19 mouse cellular contexts compared by ENCODE assay signal in the genomic region with DNA sequence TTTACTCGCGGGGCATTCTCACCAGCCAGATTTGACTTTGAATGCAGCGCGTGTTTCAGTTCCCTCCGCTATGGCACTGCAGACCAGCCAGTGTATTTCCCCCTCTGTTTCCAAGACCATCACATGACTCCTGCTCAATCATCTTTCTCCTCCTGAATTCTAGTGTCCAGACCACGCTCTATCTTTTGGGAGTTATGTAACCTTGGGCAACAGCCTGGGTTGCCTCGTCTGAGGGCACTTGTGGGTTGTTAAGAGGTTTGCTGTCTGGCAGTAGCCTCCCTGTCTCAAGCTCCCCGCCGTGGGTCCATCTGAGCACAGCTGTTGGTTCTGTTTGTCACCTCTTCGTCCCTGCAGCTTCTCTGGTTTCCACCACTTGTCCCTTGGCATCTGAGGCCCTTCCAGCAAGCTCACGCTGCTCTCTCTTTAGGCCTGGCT.
DNase-seq lines count a peak whose midpoint lies in the region; ATAC-seq and TF ChIP-seq lines count a peak whose summit lies in the region.
"Had no signal": no experiment of that assay in that cellular context is flagged by ENCODE, and none has a peak within 500 bp of the region (broad histone marks: within the 10 kb centered on the region; RNA-seq: fewer than 3 reads in every experiment).

No protein-coding gene starts in this region.

- H3K27ac ChIP-seq in liver, embryonic 12.5 days = peak overlapping the region; percentile 24; the same call in 1 of the 2 replicates
- H3K27ac ChIP-seq in liver, embryonic 11.5 days (ENCODE audit: low read depth, low read length) = no peak overlapping the region
- 0 out of 2 replicates have a peak overlapping the region, but pooled peaks have one; percentile 37 for H3K27ac ChIP-seq in lung, embryonic 14.5 days (ENCODE audit: low read depth)
- no peak overlapping the region for H3K27ac ChIP-seq in hindbrain, embryonic 13.5 days
- H3K27ac ChIP-seq: limb, embryonic 15.5 days; neural tube, embryonic 12.5 days had no signal

- H3K4me2 ChIP-seq in liver, embryonic 12.5 days = no peak overlapping the region
- H3K4me2 ChIP-seq in liver, embryonic 11.5 days = no peak overlapping the region
- no peak overlapping the region for H3K4me2 ChIP-seq in lung, embryonic 14.5 days
- no peak overlapping the region for H3K4me2 ChIP-seq in myocyte (ENCODE audit: low read depth)
- no peak overlapping the region for H3K4me2 ChIP-seq in hindbrain, embryonic 13.5 days
- H3K4me2 ChIP-seq: limb, embryonic 15.5 days; neural tube, embryonic 12.5 days had no signal

- H3ac ChIP-seq in myocyte (ENCODE audit: control insufficient read depth, insufficient read length) = no peak overlapping the region

- H3K4me1 ChIP-seq in liver, embryonic 12.5 days = peaks cover 63% of the 10 kb centered on the region
- peaks cover 25% of the 10 kb centered on the region for H3K4me1 ChIP-seq in liver, embryonic 11.5 days (replicated peaks; ENCODE audit: control insufficient read depth, insufficient read depth, low read length)
- H3K4me1 ChIP-seq in lung, embryonic 14.5 days (ENCODE audit: insufficient read depth) = peaks cover 11% of the 10 kb centered on the region
- H3K4me1 ChIP-seq in hindbrain, embryonic 13.5 days (replicated peaks) = peaks cover 18% of the 10 kb centered on the region; the same call in 1 of the 2 replicates

- no peak for ATAC-seq in liver, embryonic 12.5 days
- ATAC-seq in liver, embryonic 11.5 days (replicated peaks; ENCODE audit: low FRiP score) = no peak
- ATAC-seq in lung, embryonic 14.5 days (ENCODE audit: insufficient read depth) = no peak
- no peak for ATAC-seq in hindbrain, embryonic 13.5 days (ENCODE audit: low FRiP score)
- ATAC-seq: forebrain, postnatal 0 days had no signal

- DNase-seq in liver, embryonic 11.5 days (ENCODE audit: low spot score) = no peak
- DNase-seq in gastrocnemius, postnatal 14 days = peak; percentile 52
- no peak for DNase-seq in lung, embryonic 14.5 days
- no peak for DNase-seq in neural tube, embryonic 10.5 days (ENCODE audit: extremely low spot score, low spot score)
- DNase-seq in right cerebral cortex, postnatal 25 days = no peak
- DNase-seq: adrenal gland, adult 8-10 months; cerebellum, adult 11 months; cerebellum, postnatal 14 days; forebrain, postnatal 0 days; kidney, adult 8-10 months; kidney, postnatal 36 days; layer of hippocampus, adult 9-11 months; thymus, postnatal 4 days had no signal

- H3K79me2 ChIP-seq in myocyte (ENCODE audit: control insufficient read depth, insufficient read depth) = no peaks in the 10 kb centered on the region

- no peaks in the 10 kb centered on the region for H3K9me3 ChIP-seq in liver, embryonic 12.5 days (replicated peaks)
- H3K9me3 ChIP-seq in liver, embryonic 11.5 days (ENCODE audit: control insufficient read depth, low read length) = no peaks in the 10 kb centered on the region
- no peaks in the 10 kb centered on the region for H3K9me3 ChIP-seq in lung, embryonic 14.5 days (ENCODE audit: low read depth, low read length)
- no peaks in the 10 kb centered on the region for H3K9me3 ChIP-seq in hindbrain, embryonic 13.5 days
- H3K9me3 ChIP-seq: limb, embryonic 15.5 days; megakaryocyte, embryonic 14.5 days; neural tube, embryonic 12.5 days had no signal

- no peak for TF ChIP-seq POLR2A in myocyte (IDR thresholded peaks at IDR 0.05; ENCODE audit: insufficient read length, low read depth)

- H3K36me3 ChIP-seq in liver, embryonic 12.5 days = no peaks in the 10 kb centered on the region
- no peaks in the 10 kb centered on the region for H3K36me3 ChIP-seq in liver, embryonic 11.5 days (ENCODE audit: control insufficient read depth, insufficient read depth, low read length)
- H3K36me3 ChIP-seq in lung, embryonic 14.5 days (ENCODE audit: insufficient read depth) = no peaks in the 10 kb centered on the region
- no peaks in the 10 kb centered on the region for H3K36me3 ChIP-seq in myocyte (ENCODE audit: control insufficient read depth, insufficient read depth)
- no peaks in the 10 kb centered on the region for H3K36me3 ChIP-seq in hindbrain, embryonic 13.5 days
- H3K36me3 ChIP-seq: limb, embryonic 15.5 days; neural tube, embryonic 12.5 days had no signal

- no peak for TF ChIP-seq CTCF in lung, embryonic 14.5 days (IDR thresholded peaks at IDR 0.05; ENCODE audit: low read depth)

- intact Hi-C loops in gastrocnemius, postnatal 14 days (cut with DNase I; ENCODE audit: low total_unique reads) = loop anchor here (10.0 kb wide), 1 partner anchor 289 kb away; no protein-coding TSS in a partner anchor

- no peaks in the 10 kb centered on the region for H3K27me3 ChIP-seq in liver, embryonic 12.5 days (replicated peaks)
- no peaks in the 10 kb centered on the region for H3K27me3 ChIP-seq in liver, embryonic 11.5 days (replicated peaks; ENCODE audit: control insufficient read depth, insufficient read depth, low read length)
- H3K27me3 ChIP-seq in lung, embryonic 14.5 days (ENCODE audit: insufficient read depth, low read length) = no peaks in the 10 kb centered on the region
- H3K27me3 ChIP-seq in myocyte (ENCODE audit: control insufficient read depth, insufficient read depth, insufficient read length) = no peaks in the 10 kb centered on the region
- peaks cover 18% of the 10 kb centered on the region for H3K27me3 ChIP-seq in hindbrain, embryonic 13.5 days
- H3K27me3 ChIP-seq: limb, embryonic 15.5 days; megakaryocyte, embryonic 14.5 days; neural tube, embryonic 12.5 days had no signal

- H3K9ac ChIP-seq in liver, embryonic 12.5 days = no peak overlapping the region
- no peak overlapping the region for H3K9ac ChIP-seq in liver, embryonic 11.5 days (ENCODE audit: low read depth, low read length)
- no peak overlapping the region for H3K9ac ChIP-seq in lung, embryonic 14.5 days
- H3K9ac ChIP-seq in hindbrain, embryonic 13.5 days = no peak overlapping the region
- H3K9ac ChIP-seq: forebrain, postnatal 0 days; limb, embryonic 15.5 days; neural tube, embryonic 12.5 days had no signal

- H3K4me3 ChIP-seq in liver, embryonic 12.5 days = no peak overlapping the region
- H3K4me3 ChIP-seq in liver, embryonic 11.5 days (ENCODE audit: low read depth, low read length) = no peak overlapping the region
- no peak overlapping the region for H3K4me3 ChIP-seq in lung, embryonic 14.5 days (ENCODE audit: low read depth, low read length)
- H3K4me3 ChIP-seq in myocyte = no peak overlapping the region
- H3K4me3 ChIP-seq in hindbrain, embryonic 13.5 days = no peak overlapping the region
- H3K4me3 ChIP-seq: limb, embryonic 15.5 days; megakaryocyte, embryonic 14.5 days; neural tube, embryonic 12.5 days had no signal

- WGBS in liver, embryonic 12.5 days (ENCODE audit: insufficient replicate concordance) = 86% methylated on average over 11 of the region's 11 CpGs
- WGBS in liver, embryonic 11.5 days = 86% methylated on average over 11 of the region's 11 CpGs
- WGBS in lung, embryonic 14.5 days = 71% methylated on average over 11 of the region's 11 CpGs
- WGBS in hindbrain, embryonic 13.5 days = 92% methylated on average over 11 of the region's 11 CpGs

TF ChIP-seq in myocyte, 11 proteins besides CTCF, POLR2A, EP300 and RAD21:
- no peak for TF ChIP-seq TCF12 (IDR thresholded peaks at IDR 0.05; ENCODE audit: insufficient read depth, poor library complexity, severe bottlenecking)
- no peak for TF ChIP-seq POLR2AphosphoS2 (IDR thresholded peaks at IDR 0.05; ENCODE audit: insufficient read length, low read depth)
- TF ChIP-seq REST (IDR thresholded peaks at IDR 0.05; ENCODE audit: insufficient read depth, insufficient read length) = no peak
- peak; percentile 75 to 97 (median 92) for TF ChIP-seq MYOG (IDR thresholded peaks at IDR 0.05; ENCODE audit: control insufficient read depth in 1 of 3, insufficient read depth in 1 of 3, insufficient read length in 2 of 3, low read depth in 2 of 3)
- no peak; the same call in 1 of the 2 replicates for TF ChIP-seq CEBPB (IDR thresholded peaks at IDR 0.05; ENCODE audit: insufficient read depth, poor library complexity, severe bottlenecking)
- no peak for TF ChIP-seq MAX (IDR thresholded peaks at IDR 0.05; ENCODE audit: low read depth)
- TF ChIP-seq SRF (IDR thresholded peaks at IDR 0.05; ENCODE audit: control insufficient read depth, insufficient read length, low read depth) = no peak
- peak; percentile 53 for TF ChIP-seq TCF3 (IDR thresholded peaks at IDR 0.05; ENCODE audit: insufficient read length, low read depth)
- TF ChIP-seq USF1 (IDR thresholded peaks at IDR 0.05; ENCODE audit: low read depth) = peak; percentile 12
- no peak for TF ChIP-seq E2F4 (IDR thresholded peaks at IDR 0.05; ENCODE audit: insufficient read depth)
- TF ChIP-seq MYOD1 (IDR thresholded peaks at IDR 0.05; ENCODE audit: control insufficient read depth in 1 of 3, insufficient read length in 2 of 3, low read depth in 2 of 3) = peak; percentile 67 to 95 (median 85)

Comparison
In these comparisons a context has a peak if more than half of its experiments do, and no peak if none do; other contexts are left out.
1. H3K27ac ChIP-seq: peak in liver, embryonic 12.5 days (single experiment) and lung, embryonic 14.5 days (single experiment); none in liver, embryonic 11.5 days (single experiment) and hindbrain, embryonic 13.5 days (single experiment).